Mouse (Mus musculus) heart, postnatal 0 days (tissue): ENCODE results near the gene Lclat1.

Experiments
- CTCF ChIP-seq: IDR thresholded peaks from 2 replicates; pipeline ENCODE4 v1.5.1; 2016; ENCODE audit warnings: antibody characterized with exemption, control low read depth, low read depth
- EP300 ChIP-seq: IDR thresholded peaks from 2 replicates; pipeline ENCODE4 v1.6.1; 2016; ENCODE audit warnings: antibody characterized with exemption, low read depth

- TF ChIP-seq CTCF (no peak), EP300 (no peak)
Measured at GRCm38 (mm10) chr17:73136562-73137484, 29.0 kb downstream of the Lclat1 start.
